Mouse (Mus musculus): Measurements from ENCODE around the gene Cadps. TPM values are rescaled to one million over a fixed set of nuclear protein-coding genes. Genes with fewer than 3 reads are reported as not detected.

Gene Cadps
- polyA plus RNA-seq, 1 experiment from 2014 or later: 12.1 TPM

GRCm38 (mm10) chr14:12780016-12780415 is 42.9 kb downstream of the Cadps start:
- 91% methylated on average over 1 of the region's 1 CpGs for WGBS
- ATAC-seq (replicated peaks; ENCODE audit: low FRiP score): no peak

GRCm38 (mm10) chr14:12777990-12778389 is 44.9 kb downstream of the Cadps start:
- no peak overlapping the region for H3K27ac ChIP-seq (ENCODE audit: low read depth, low read length)
- H3K36me3 ChIP-seq (ENCODE audit: control insufficient read depth, insufficient read depth, low read length): no peaks in the 10 kb centered on the region
- DNase-seq (ENCODE audit: low spot score) (no peak), ATAC-seq (replicated peaks; ENCODE audit: low FRiP score) (no peak)
- H3K4me2 ChIP-seq (ENCODE audit: low read depth, low read length, severe bottlenecking): no peak overlapping the region
- H3K4me1 ChIP-seq (replicated peaks; ENCODE audit: control insufficient read depth, insufficient read depth, low read length): no peaks in the 10 kb centered on the region
- H3K4me3 ChIP-seq (ENCODE audit: low read depth, low read length): no peak overlapping the region
- H3K27me3 ChIP-seq (ENCODE audit: control insufficient read depth, insufficient read depth, low read length): no peaks in the 10 kb centered on the region
- no peaks in the 10 kb centered on the region for H3K9me3 ChIP-seq (ENCODE audit: control insufficient read depth, low read length)
- 74% methylated on average over 4 of the region's 4 CpGs for WGBS
- H3K9ac ChIP-seq (ENCODE audit: low read length): no peak overlapping the region

More at GRCm38 (mm10) chr14:12780016-12780415, 42.9 kb downstream of the Cadps start:
- H3K9ac ChIP-seq (ENCODE audit: low read length): no peak overlapping the region
- H3K27me3 ChIP-seq (ENCODE audit: control insufficient read depth, insufficient read depth, low read length): no peaks in the 10 kb centered on the region
- H3K4me1 ChIP-seq (replicated peaks; ENCODE audit: control insufficient read depth, insufficient read depth, low read length): no peaks in the 10 kb centered on the region
- no peaks in the 10 kb centered on the region for H3K36me3 ChIP-seq (ENCODE audit: control insufficient read depth, insufficient read depth, low read length)
- no peak overlapping the region for H3K4me3 ChIP-seq (ENCODE audit: low read depth, low read length)
- no peak overlapping the region for H3K4me2 ChIP-seq (ENCODE audit: low read depth, low read length, severe bottlenecking)
- no peaks in the 10 kb centered on the region for H3K9me3 ChIP-seq (ENCODE audit: control insufficient read depth, low read length)
- H3K27ac ChIP-seq (ENCODE audit: low read depth, low read length): no peak overlapping the region
- DNase-seq (ENCODE audit: low spot score): no peak

GRCm38 (mm10) chr14:12768870-12769269 is 54.0 kb downstream of the Cadps start:
- 96% methylated on average over 1 of the region's 1 CpGs for whole genome bisulfite sequencing
- DNase-seq (ENCODE audit: low spot score): no peak
- Histone ChIP-seq H3K4me1 (replicated peaks; ENCODE audit: control insufficient read depth, insufficient read depth, low read length) (no peaks in the 10 kb centered on the region), H3K9me3 (ENCODE audit: control insufficient read depth, low read length) (no peaks in the 10 kb centered on the region), H3K4me3 (ENCODE audit: low read depth, low read length) (no peak overlapping the region), H3K27ac (ENCODE audit: low read depth, low read length) (no peak overlapping the region), H3K9ac (ENCODE audit: low read length) (no peak overlapping the region), H3K36me3 (ENCODE audit: control insufficient read depth, insufficient read depth, low read length) (no peaks in the 10 kb centered on the region), H3K4me2 (ENCODE audit: low read depth, low read length, severe bottlenecking) (no peak overlapping the region), H3K27me3 (ENCODE audit: control insufficient read depth, insufficient read depth, low read length) (no peaks in the 10 kb centered on the region)
- ATAC-seq (replicated peaks; ENCODE audit: low FRiP score): no peak

- ATAC-seq (replicated peaks; ENCODE audit: low FRiP score) (no peak), DNase-seq (ENCODE audit: low spot score) (no peak)
- H3K36me3 ChIP-seq (ENCODE audit: control insufficient read depth, insufficient read depth, low read length): no peaks in the 10 kb centered on the region
- H3K4me3 ChIP-seq (ENCODE audit: low read depth, low read length): no peak overlapping the region
- no peak overlapping the region for H3K4me2 ChIP-seq (ENCODE audit: low read depth, low read length, severe bottlenecking)
- no peak overlapping the region for H3K9ac ChIP-seq (ENCODE audit: low read length)
- no peak overlapping the region for H3K27ac ChIP-seq (ENCODE audit: low read depth, low read length)
- 89% methylated on average over 4 of the region's 4 CpGs for WGBS
- no peaks in the 10 kb centered on the region for H3K27me3 ChIP-seq (ENCODE audit: control insufficient read depth, insufficient read depth, low read length)
- H3K9me3 ChIP-seq (ENCODE audit: control insufficient read depth, low read length): no peaks in the 10 kb centered on the region
- H3K4me1 ChIP-seq (replicated peaks; ENCODE audit: control insufficient read depth, insufficient read depth, low read length): no peaks in the 10 kb centered on the region
These were observed 69.6 kb downstream of the Cadps start for GRCm38 (mm10) chr14:12753237-12753636.

GRCm38 (mm10) chr14:12751821-12752220 is 71.1 kb downstream of the Cadps start:
- Histone ChIP-seq H3K36me3 (ENCODE audit: control insufficient read depth, insufficient read depth, low read length) (no peaks in the 10 kb centered on the region), H3K27ac (ENCODE audit: low read depth, low read length) (no peak overlapping the region), H3K9ac (ENCODE audit: low read length) (no peak overlapping the region), H3K27me3 (ENCODE audit: control insufficient read depth, insufficient read depth, low read length) (no peaks in the 10 kb centered on the region), H3K9me3 (ENCODE audit: control insufficient read depth, low read length) (no peaks in the 10 kb centered on the region), H3K4me2 (ENCODE audit: low read depth, low read length, severe bottlenecking) (no peak overlapping the region), H3K4me3 (ENCODE audit: low read depth, low read length) (no peak overlapping the region), H3K4me1 (replicated peaks; ENCODE audit: control insufficient read depth, insufficient read depth, low read length) (no peaks in the 10 kb centered on the region)
- whole genome bisulfite sequencing: 89% methylated on average over 1 of the region's 1 CpGs
- DNase-seq (ENCODE audit: low spot score) (no peak), ATAC-seq (replicated peaks; ENCODE audit: low FRiP score) (no peak)

- Histone ChIP-seq H3K9me3 (ENCODE audit: control insufficient read depth, low read length) (no peaks in the 10 kb centered on the region), H3K36me3 (ENCODE audit: control insufficient read depth, insufficient read depth, low read length) (no peaks in the 10 kb centered on the region), H3K27me3 (ENCODE audit: control insufficient read depth, insufficient read depth, low read length) (no peaks in the 10 kb centered on the region), H3K27ac (ENCODE audit: low read depth, low read length) (no peak overlapping the region), H3K4me3 (ENCODE audit: low read depth, low read length) (no peak overlapping the region), H3K4me2 (ENCODE audit: low read depth, low read length, severe bottlenecking) (no peak overlapping the region), H3K4me1 (replicated peaks; ENCODE audit: control insufficient read depth, insufficient read depth, low read length) (no peaks in the 10 kb centered on the region), H3K9ac (ENCODE audit: low read length) (no peak overlapping the region)
- no peak for DNase-seq (ENCODE audit: low spot score)
- ATAC-seq (replicated peaks; ENCODE audit: low FRiP score): no peak
- 75% methylated on average over 2 of the region's 2 CpGs for WGBS
These were observed 91.9 kb downstream of the Cadps start for GRCm38 (mm10) chr14:12730979-12731378.

GRCm38 (mm10) chr14:12722452-12723194 is 100.3 kb downstream of the Cadps start:
- Histone ChIP-seq H3K9me3 (ENCODE audit: control insufficient read depth, low read length) (no peaks in the 10 kb centered on the region), H3K36me3 (ENCODE audit: control insufficient read depth, insufficient read depth, low read length) (no peaks in the 10 kb centered on the region), H3K4me2 (ENCODE audit: low read depth, low read length, severe bottlenecking) (no peak overlapping the region), H3K4me3 (ENCODE audit: low read depth, low read length) (no peak overlapping the region), H3K9ac (ENCODE audit: low read length) (no peak overlapping the region), H3K27me3 (ENCODE audit: control insufficient read depth, insufficient read depth, low read length) (no peaks in the 10 kb centered on the region), H3K27ac (ENCODE audit: low read depth, low read length) (no peak overlapping the region), H3K4me1 (replicated peaks; ENCODE audit: control insufficient read depth, insufficient read depth, low read length) (no peaks in the 10 kb centered on the region)
- ATAC-seq (replicated peaks; ENCODE audit: low FRiP score) (no peak), DNase-seq (ENCODE audit: low spot score) (no peak)
- 92% methylated on average over 1 of the region's 1 CpGs for WGBS

- Histone ChIP-seq H3K27ac (ENCODE audit: low read depth, low read length) (no peak overlapping the region), H3K4me1 (replicated peaks; ENCODE audit: control insufficient read depth, insufficient read depth, low read length) (no peaks in the 10 kb centered on the region), H3K4me3 (ENCODE audit: low read depth, low read length) (no peak overlapping the region), H3K36me3 (ENCODE audit: control insufficient read depth, insufficient read depth, low read length) (no peaks in the 10 kb centered on the region), H3K27me3 (ENCODE audit: control insufficient read depth, insufficient read depth, low read length) (no peaks in the 10 kb centered on the region), H3K4me2 (ENCODE audit: low read depth, low read length, severe bottlenecking) (no peak overlapping the region), H3K9ac (ENCODE audit: low read length) (no peak overlapping the region), H3K9me3 (ENCODE audit: control insufficient read depth, low read length) (no peaks in the 10 kb centered on the region)
- 55% methylated on average over 3 of the region's 3 CpGs for WGBS
- ATAC-seq (replicated peaks; ENCODE audit: low FRiP score) (no peak), DNase-seq (ENCODE audit: low spot score) (no peak)
These were observed 104.1 kb downstream of the Cadps start for GRCm38 (mm10) chr14:12718766-12719165.
